Mouse (Mus musculus): ENCODE data around the gene Snn. TPM values are rescaled to one million over a fixed set of nuclear protein-coding genes. Genes with fewer than 3 reads are reported as not detected.

Gene Snn
- polyA plus RNA-seq, 1 experiment from 2014 or later, result 66.4 TPM

- H3K36me3 ChIP-seq (replicated peaks; ENCODE audit: control insufficient read depth, insufficient read depth, low read depth, low read length), result no peaks in the 10 kb centered on the region
- 2% methylated on average over 4 of the region's 4 CpGs for WGBS
- no peak overlapping the region for H3K9ac ChIP-seq (replicated peaks; ENCODE audit: low read length)
- no peak overlapping the region for H3K4me3 ChIP-seq (ENCODE audit: low read depth, low read length)
- DNase-seq (ENCODE audit: low spot score), result peak; percentile 92
- no peak for ATAC-seq (replicated peaks; ENCODE audit: insufficient number of reproducible peaks, low FRiP score, low TSS enrichment, low read depth)
- H3K27ac ChIP-seq (replicated peaks; ENCODE audit: low read depth, low read length), result no peak overlapping the region
- H3K9me3 ChIP-seq (replicated peaks; ENCODE audit: control insufficient read depth, low read length), result no peaks in the 10 kb centered on the region
- H3K27me3 ChIP-seq (ENCODE audit: control insufficient read depth, insufficient read depth, low read length), result no peaks in the 10 kb centered on the region
- H3K4me1 ChIP-seq (ENCODE audit: control insufficient read depth, insufficient read depth, low read length), result no peaks in the 10 kb centered on the region
- no peak overlapping the region for H3K4me2 ChIP-seq (ENCODE audit: low read depth, low read length)
These were observed 26.4 kb upstream of the Snn start for GRCm38 (mm10) chr16:11034193-11034803.

- no peaks in the 10 kb centered on the region for H3K27me3 ChIP-seq (ENCODE audit: control insufficient read depth, insufficient read depth, low read length)
- no peaks in the 10 kb centered on the region for H3K36me3 ChIP-seq (replicated peaks; ENCODE audit: control insufficient read depth, insufficient read depth, low read depth, low read length)
- no peak for ATAC-seq (replicated peaks; ENCODE audit: insufficient number of reproducible peaks, low FRiP score, low TSS enrichment, low read depth)
- no peak overlapping the region for H3K27ac ChIP-seq (replicated peaks; ENCODE audit: low read depth, low read length)
- no peak for DNase-seq (ENCODE audit: low spot score)
- H3K4me3 ChIP-seq (ENCODE audit: low read depth, low read length), result no peak overlapping the region
- no peak overlapping the region for H3K9ac ChIP-seq (replicated peaks; ENCODE audit: low read length)
- WGBS, result 84% methylated on average over 9 of the region's 9 CpGs
- no peaks in the 10 kb centered on the region for H3K4me1 ChIP-seq (ENCODE audit: control insufficient read depth, insufficient read depth, low read length)
- no peaks in the 10 kb centered on the region for H3K9me3 ChIP-seq (replicated peaks; ENCODE audit: control insufficient read depth, low read length)
- H3K4me2 ChIP-seq (ENCODE audit: low read depth, low read length), result no peak overlapping the region
These were observed 25.5 kb upstream of the Snn start for GRCm38 (mm10) chr16:11035273-11035672.

GRCm38 (mm10) chr16:11035790-11036431, 24.8 kb upstream of the Snn start:
- peak; percentile 60 for ATAC-seq (replicated peaks; ENCODE audit: insufficient number of reproducible peaks, low FRiP score, low TSS enrichment, low read depth)
- H3K4me3 ChIP-seq (ENCODE audit: low read depth, low read length), result no peak overlapping the region
- no peak overlapping the region for H3K9ac ChIP-seq (replicated peaks; ENCODE audit: low read length)

GRCm38 (mm10) chr16:11040603-11041002, 20.1 kb upstream of the Snn start:
- H3K27ac ChIP-seq (replicated peaks; ENCODE audit: low read depth, low read length), result no peak overlapping the region
- DNase-seq (ENCODE audit: low spot score), result no peak
- no peaks in the 10 kb centered on the region for H3K4me1 ChIP-seq (ENCODE audit: control insufficient read depth, insufficient read depth, low read length)
- no peak overlapping the region for H3K9ac ChIP-seq (replicated peaks; ENCODE audit: low read length)
- no peaks in the 10 kb centered on the region for H3K36me3 ChIP-seq (replicated peaks; ENCODE audit: control insufficient read depth, insufficient read depth, low read depth, low read length)
- H3K4me3 ChIP-seq (ENCODE audit: low read depth, low read length), result no peak overlapping the region
- H3K9me3 ChIP-seq (replicated peaks; ENCODE audit: control insufficient read depth, low read length), result no peaks in the 10 kb centered on the region
- WGBS, result 78% methylated on average over 2 of the region's 2 CpGs
- ATAC-seq (replicated peaks; ENCODE audit: insufficient number of reproducible peaks, low FRiP score, low TSS enrichment, low read depth), result no peak
- no peaks in the 10 kb centered on the region for H3K27me3 ChIP-seq (ENCODE audit: control insufficient read depth, insufficient read depth, low read length)
- H3K4me2 ChIP-seq (ENCODE audit: low read depth, low read length), result no peak overlapping the region

More at GRCm38 (mm10) chr16:11035790-11036431, 24.8 kb upstream of the Snn start:
- Histone ChIP-seq H3K27me3 (ENCODE audit: control insufficient read depth, insufficient read depth, low read length) (no peaks in the 10 kb centered on the region), H3K27ac (replicated peaks; ENCODE audit: low read depth, low read length) (no peak overlapping the region), H3K4me2 (ENCODE audit: low read depth, low read length) (no peak overlapping the region), H3K4me1 (ENCODE audit: control insufficient read depth, insufficient read depth, low read length) (no peaks in the 10 kb centered on the region), H3K9me3 (replicated peaks; ENCODE audit: control insufficient read depth, low read length) (no peaks in the 10 kb centered on the region), H3K36me3 (replicated peaks; ENCODE audit: control insufficient read depth, insufficient read depth, low read depth, low read length) (no peaks in the 10 kb centered on the region)
- WGBS, result 25% methylated on average over 15 of the region's 15 CpGs
- DNase-seq (ENCODE audit: low spot score), result peak; percentile 91

GRCm38 (mm10) chr16:11043239-11043638, 17.5 kb upstream of the Snn start:
- H3K27me3 ChIP-seq (ENCODE audit: control insufficient read depth, insufficient read depth, low read length), result no peaks in the 10 kb centered on the region
- no peaks in the 10 kb centered on the region for H3K36me3 ChIP-seq (replicated peaks; ENCODE audit: control insufficient read depth, insufficient read depth, low read depth, low read length)
- WGBS, result 83% methylated on average over 5 of the region's 5 CpGs
- DNase-seq (ENCODE audit: low spot score) (no peak), ATAC-seq (replicated peaks; ENCODE audit: insufficient number of reproducible peaks, low FRiP score, low TSS enrichment, low read depth) (no peak)
- no peak overlapping the region for H3K9ac ChIP-seq (replicated peaks; ENCODE audit: low read length)
- no peak overlapping the region for H3K27ac ChIP-seq (replicated peaks; ENCODE audit: low read depth, low read length)
- H3K4me1 ChIP-seq (ENCODE audit: control insufficient read depth, insufficient read depth, low read length), result no peaks in the 10 kb centered on the region
- no peak overlapping the region for H3K4me3 ChIP-seq (ENCODE audit: low read depth, low read length)
- no peaks in the 10 kb centered on the region for H3K9me3 ChIP-seq (replicated peaks; ENCODE audit: control insufficient read depth, low read length)
- no peak overlapping the region for H3K4me2 ChIP-seq (ENCODE audit: low read depth, low read length)

DNA sequence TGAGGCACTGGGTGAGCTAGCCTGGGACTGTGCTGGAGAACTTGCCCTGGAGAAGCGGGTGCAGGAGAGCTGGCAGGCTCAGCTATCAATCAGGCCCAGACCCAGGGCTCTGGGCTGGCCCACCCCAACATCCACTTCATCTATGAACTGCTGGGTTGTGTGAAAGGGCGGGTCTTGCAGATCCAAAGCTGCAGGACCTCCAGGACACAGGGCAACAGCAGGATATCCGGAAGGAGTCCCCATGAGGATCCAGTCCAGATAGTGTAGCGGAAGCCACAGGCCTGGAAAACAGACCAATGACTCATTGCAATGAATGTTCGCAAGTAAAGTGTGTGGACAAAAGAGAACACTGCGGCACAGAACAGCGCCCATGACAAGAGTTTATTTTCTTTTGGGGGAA, 14.3 kb upstream of the Snn start:
- DNase-seq (ENCODE audit: low spot score) (no peak), ATAC-seq (replicated peaks; ENCODE audit: insufficient number of reproducible peaks, low FRiP score, low TSS enrichment, low read depth) (no peak)
- Histone ChIP-seq H3K9ac (replicated peaks; ENCODE audit: low read length) (no peak overlapping the region), H3K9me3 (replicated peaks; ENCODE audit: control insufficient read depth, low read length) (no peaks in the 10 kb centered on the region), H3K4me1 (ENCODE audit: control insufficient read depth, insufficient read depth, low read length) (no peaks in the 10 kb centered on the region), H3K36me3 (replicated peaks; ENCODE audit: control insufficient read depth, insufficient read depth, low read depth, low read length) (no peaks in the 10 kb centered on the region), H3K27me3 (ENCODE audit: control insufficient read depth, insufficient read depth, low read length) (no peaks in the 10 kb centered on the region), H3K4me2 (ENCODE audit: low read depth, low read length) (no peak overlapping the region), H3K4me3 (ENCODE audit: low read depth, low read length) (no peak overlapping the region), H3K27ac (replicated peaks; ENCODE audit: low read depth, low read length) (no peak overlapping the region)
- 81% methylated on average over 7 of the region's 7 CpGs for WGBS

GRCm38 (mm10) chr16:11047130-11047529, 13.6 kb upstream of the Snn start:
- no peak for ATAC-seq (replicated peaks; ENCODE audit: insufficient number of reproducible peaks, low FRiP score, low TSS enrichment, low read depth)
- no peaks in the 10 kb centered on the region for H3K4me1 ChIP-seq (ENCODE audit: control insufficient read depth, insufficient read depth, low read length)
- 83% methylated on average over 7 of the region's 7 CpGs for WGBS

GRCm38 (mm10) chr16:11050226-11050625, 10.5 kb upstream of the Snn start:
- H3K9me3 ChIP-seq (replicated peaks; ENCODE audit: control insufficient read depth, low read length), result no peaks in the 10 kb centered on the region
- ATAC-seq (replicated peaks; ENCODE audit: insufficient number of reproducible peaks, low FRiP score, low TSS enrichment, low read depth), result no peak
- no peaks in the 10 kb centered on the region for H3K4me1 ChIP-seq (ENCODE audit: control insufficient read depth, insufficient read depth, low read length)
- no peak overlapping the region for H3K27ac ChIP-seq (replicated peaks; ENCODE audit: low read depth, low read length)
- H3K4me3 ChIP-seq (ENCODE audit: low read depth, low read length), result no peak overlapping the region
- no peaks in the 10 kb centered on the region for H3K27me3 ChIP-seq (ENCODE audit: control insufficient read depth, insufficient read depth, low read length)
- no peak overlapping the region for H3K9ac ChIP-seq (replicated peaks; ENCODE audit: low read length)
- WGBS, result 94% methylated on average over 2 of the region's 2 CpGs
- no peak overlapping the region for H3K4me2 ChIP-seq (ENCODE audit: low read depth, low read length)
- no peak for DNase-seq (ENCODE audit: low spot score)
- H3K36me3 ChIP-seq (replicated peaks; ENCODE audit: control insufficient read depth, insufficient read depth, low read depth, low read length), result no peaks in the 10 kb centered on the region

More at GRCm38 (mm10) chr16:11047130-11047529, 13.6 kb upstream of the Snn start:
- Histone ChIP-seq H3K4me2 (ENCODE audit: low read depth, low read length) (no peak overlapping the region), H3K4me3 (ENCODE audit: low read depth, low read length) (no peak overlapping the region), H3K27ac (replicated peaks; ENCODE audit: low read depth, low read length) (no peak overlapping the region), H3K9ac (replicated peaks; ENCODE audit: low read length) (no peak overlapping the region), H3K36me3 (replicated peaks; ENCODE audit: control insufficient read depth, insufficient read depth, low read depth, low read length) (no peaks in the 10 kb centered on the region), H3K9me3 (replicated peaks; ENCODE audit: control insufficient read depth, low read length) (no peaks in the 10 kb centered on the region), H3K27me3 (ENCODE audit: control insufficient read depth, insufficient read depth, low read length) (no peaks in the 10 kb centered on the region)
- DNase-seq (ENCODE audit: low spot score), result no peak

All from embryonic facial prominence, embryonic 11.5 days (tissue).